Mouse (Mus musculus) spleen, postnatal 4 days (tissue): ENCODE measurements around the gene Vmn1r103.
"Not testable (repeated sequence)": the region's sequence is repeated elsewhere in the genome, so short reads cannot be mapped to it uniquely, and the experiment has no call there.

Source experiments
- DNase-seq, 2 experiments: peaks; one replicate each; pipeline ENCODE4 v3.0.0; 2022; ENCODE audit warnings: low spot score in 2 of 2

The Vmn1r103 gene

DNA sequence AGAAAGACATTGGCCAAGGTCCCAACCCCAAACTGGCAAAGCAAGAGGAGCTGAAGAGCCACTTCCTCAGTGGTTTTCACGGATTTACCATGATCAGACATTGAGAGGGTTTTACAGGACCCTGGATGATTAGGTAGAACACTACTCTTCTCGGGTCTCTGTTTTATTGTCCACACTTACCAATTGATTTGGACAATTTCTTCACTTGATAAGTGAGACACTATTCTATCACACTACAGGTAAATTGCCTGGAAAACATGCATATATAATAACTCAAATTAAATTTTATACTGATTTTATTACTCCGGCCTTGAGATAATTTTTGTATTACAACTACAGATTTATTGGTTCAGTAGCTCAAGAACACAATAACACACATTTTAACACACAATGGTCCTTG is at the start of gene Vmn1r103:
TSS of gene Vmn1r103 (minus strand) at position 101 of the 400 bp plus-strand sequence.
- DNase-seq = not testable (repeated sequence)

DNA sequence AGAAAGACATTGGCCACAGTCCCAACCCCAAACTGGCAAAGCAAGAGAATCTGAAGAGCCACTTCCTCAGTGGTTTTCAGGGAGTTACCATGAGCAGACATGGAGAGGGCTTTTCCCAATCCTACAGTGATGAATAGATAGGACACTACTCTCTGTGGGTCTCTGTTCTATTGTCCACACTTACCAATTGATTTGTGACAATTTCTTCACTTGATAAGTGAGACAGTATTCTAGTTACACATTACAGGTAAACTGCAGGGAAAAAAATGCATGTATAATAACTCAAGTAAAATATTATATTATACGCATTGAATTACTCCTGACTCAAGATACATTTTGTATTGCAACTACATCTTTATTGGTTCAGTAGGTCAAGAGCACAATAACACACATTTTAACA is 35.3 kb upstream of the Vmn1r103 start, which contains the start of gene Gm5726:
TSS of gene Gm5726 (minus strand) at position 101 of the 400 bp plus-strand sequence.
- not testable (repeated sequence) for DNase-seq

DNA sequence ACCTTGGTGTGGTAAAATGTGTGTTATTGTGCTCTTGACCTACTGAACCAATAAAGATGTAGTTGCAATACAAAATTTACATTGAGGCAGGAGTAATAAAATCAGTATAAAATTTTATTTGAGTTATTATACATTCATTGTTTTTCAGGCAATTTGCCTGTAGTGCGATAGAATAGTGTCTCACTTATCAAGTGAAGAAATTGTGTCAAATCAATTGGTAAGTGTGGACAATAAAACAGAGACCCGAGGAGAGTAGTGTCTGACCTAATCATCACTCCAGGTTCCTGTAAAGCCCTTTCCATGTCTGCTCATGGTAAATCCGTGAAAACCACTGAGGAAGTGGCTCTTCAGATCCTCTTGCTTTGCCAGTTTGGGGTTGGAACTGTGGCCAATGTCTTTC is 23.2 kb upstream of the Vmn1r103 start, which contains the start of gene Vmn1r104:
TSS of gene Vmn1r104 (plus strand) at position 301 of the 400 bp plus-strand sequence.
- not testable (repeated sequence) for DNase-seq

DNA sequence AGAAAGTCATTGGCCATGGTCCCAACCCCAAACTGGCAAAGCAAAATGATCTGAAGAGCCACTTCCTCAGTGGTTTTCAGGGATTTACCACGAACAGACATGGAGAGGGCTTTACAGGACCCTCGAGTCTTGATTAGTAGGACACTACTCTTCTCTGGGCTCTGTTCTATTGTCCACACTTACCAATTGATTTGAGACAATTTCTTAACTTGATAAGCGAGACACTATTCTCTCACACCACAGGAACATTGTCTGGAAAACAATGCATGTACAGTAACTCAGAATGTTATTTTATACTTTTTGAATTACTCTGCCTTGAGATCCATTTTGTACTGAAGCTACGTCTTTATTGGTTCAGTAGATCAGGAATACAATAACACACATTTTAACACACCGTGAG is 35.5 kb downstream of the Vmn1r103 start, which contains the start of gene Gm10670:
TSS of gene Gm10670 (minus strand) at position 101 of the 400 bp plus-strand sequence.
- not testable (repeated sequence) for DNase-seq
